Mouse (Mus musculus) heart, embryonic 14.5 days (tissue): ENCODE results near the gene Lsm8. TPM values are rescaled to one million over a fixed set of nuclear protein-coding genes. Genes with fewer than 3 reads are reported as not detected.

Source experiments
- ATAC-seq: fragments of 200-750 bp; cut with Nextera tagmentation; 2 replicates; pipeline ENCODE4 v1.8.0; 2017; ENCODE audit warnings: low read depth, moderate TSS enrichment; ENCODE audit not compliant: insufficient number of reproducible peaks, insufficient read depth, low FRiP score
- H3K27ac ChIP-seq, 2 experiments: fragments of 200-500 bp in 1 of 2; fragments of 300-500 bp in 1 of 2; sonication (generic) in 1 of 2; replicated peaks in 1 of 2; 2 replicates each; pipeline ENCODE4 v1.5.1; 2012 to 2014; ENCODE audit warnings: low read depth in 2 of 2, low read length in 2 of 2, control low read depth in 1 of 2, mild to moderate bottlenecking in 1 of 2, mixed read lengths in 1 of 2; ENCODE audit not compliant: control insufficient read depth in 1 of 2, insufficient read depth in 1 of 2
- H3K27me3 ChIP-seq: fragments of 300-500 bp; sonication (generic); 2 replicates; pipeline ENCODE4 v1.6.1; 2014; ENCODE audit warnings: mild to moderate bottlenecking, low read length, control low read depth; ENCODE audit not compliant: control insufficient read depth, insufficient read depth
- H3K36me3 ChIP-seq: fragments of 300-500 bp; sonication (generic); 2 replicates; pipeline ENCODE4 v1.6.1; 2014; ENCODE audit warnings: mild to moderate bottlenecking, control low read depth, low read length, mixed read lengths; ENCODE audit not compliant: control insufficient read depth, insufficient read depth
- H3K4me1 ChIP-seq, 2 experiments: fragments of 200-500 bp in 1 of 2; fragments of 300-500 bp in 1 of 2; sonication (generic) in 1 of 2; 2 replicates each; pipeline ENCODE4 v1.6.1; 2012 to 2014; ENCODE audit warnings: low read length in 2 of 2, control low read depth in 1 of 2, mixed read lengths in 1 of 2; ENCODE audit not compliant: control insufficient read depth in 2 of 2, insufficient read depth in 2 of 2
- H3K4me2 ChIP-seq: fragments of 300-500 bp; sonication (generic); 2 replicates; pipeline ENCODE4 v1.6.1; 2014; ENCODE audit warnings: mild to moderate bottlenecking, low read length
- H3K4me3 ChIP-seq, 2 experiments: fragments of 200-500 bp in 1 of 2; fragments of 300-500 bp in 1 of 2; sonication (generic) in 1 of 2; 2 replicates each; pipeline ENCODE4 v1.5.1; 2012 to 2014; ENCODE audit warnings: low read length in 2 of 2, mild to moderate bottlenecking in 2 of 2, control low read depth in 1 of 2, low read depth in 1 of 2, moderate library complexity in 1 of 2; ENCODE audit not compliant: control insufficient read depth in 1 of 2, insufficient read depth in 1 of 2
- H3K9ac ChIP-seq: fragments of 300-500 bp; sonication (generic); 2 replicates; pipeline ENCODE4 v1.6.1; 2014; ENCODE audit warnings: mild to moderate bottlenecking, low read length
- H3K9me3 ChIP-seq: fragments of 300-500 bp; sonication (generic); 2 replicates; pipeline ENCODE4 v1.6.1; 2016; ENCODE audit warnings: low read length, control low read depth; ENCODE audit not compliant: control insufficient read depth
- polyA plus RNA-seq: library from polyadenylated mRNA; unstranded; fragments of >200 nt; fragmentation: Nextera tagmentation; extraction: Ambion mirVana; gene quantifications from 2 replicates; pipeline ENCODE4 v1.2.1, GENCODE M21; 2014

The Lsm8 gene
- polyA plus RNA-seq, 1 experiment from 2014 or later = 124 TPM

- H3K4me1 ChIP-seq = no peaks in the 10 kb centered on the region
- no peak overlapping the region for H3K4me3 ChIP-seq
- no peak overlapping the region for H3K9ac ChIP-seq
- no peaks in the 10 kb centered on the region for H3K36me3 ChIP-seq
- no peaks in the 10 kb centered on the region for H3K9me3 ChIP-seq
- ATAC-seq = no peak
- H3K4me2 ChIP-seq = no peak overlapping the region
- no peak overlapping the region for H3K27ac ChIP-seq
- no peaks in the 10 kb centered on the region for H3K27me3 ChIP-seq
These were observed 45.8 kb downstream of the Lsm8 start for GRCm38 (mm10) chr6:18894142-18894541.

Other genes starting within 250 kb of the Lsm8 start
- 0.23 TPM in 1 of 2 replicates, not detected in the other for gene Ankrd7, start 17.7 kb downstream of the Lsm8 start, polyA plus RNA-seq